Mouse (Mus musculus) embryonic facial prominence, embryonic 15.5 days (tissue): ENCODE results near the gene 9930022D16Rik. TPM values are rescaled to one million over a fixed set of nuclear protein-coding genes. Genes with fewer than 3 reads are reported as not detected.

Source experiments
- ATAC-seq: fragments of 200-750 bp; cut with Nextera tagmentation; 2 replicates; pipeline ENCODE4 v1.8.0; 2017; ENCODE audit warnings: low read depth, moderate TSS enrichment; ENCODE audit not compliant: insufficient number of reproducible peaks, low FRiP score, low TSS enrichment
- H3K27ac ChIP-seq: fragments of 300-500 bp; sonication (generic); replicated peaks from 2 replicates; pipeline ENCODE4 v1.5.1; 2015; ENCODE audit warnings: mild to moderate bottlenecking, inconsistent platforms
- H3K27me3 ChIP-seq: fragments of 300-500 bp; sonication (generic); 2 replicates; pipeline ENCODE4 v1.6.1; 2015; ENCODE audit warnings: inconsistent platforms
- H3K36me3 ChIP-seq: fragments of 300-500 bp; sonication (generic); 2 replicates; pipeline ENCODE4 v1.6.1; 2015; ENCODE audit warnings: mild to moderate bottlenecking, inconsistent platforms
- H3K4me1 ChIP-seq: fragments of 300-500 bp; sonication (generic); 2 replicates; pipeline ENCODE4 v1.6.1; 2015; ENCODE audit warnings: inconsistent platforms
- H3K4me2 ChIP-seq: fragments of 300-500 bp; sonication (generic); replicated peaks from 2 replicates; pipeline ENCODE4 v1.6.1; 2015; ENCODE audit warnings: mild to moderate bottlenecking, inconsistent platforms
- H3K4me3 ChIP-seq: fragments of 300-500 bp; sonication (generic); replicated peaks from 2 replicates; pipeline ENCODE4 v1.5.1; 2015; ENCODE audit warnings: mild to moderate bottlenecking, inconsistent platforms
- H3K9ac ChIP-seq: fragments of 300-500 bp; sonication (generic); 2 replicates; pipeline ENCODE4 v1.6.1; 2015; ENCODE audit warnings: inconsistent platforms
- H3K9me3 ChIP-seq: fragments of 300-500 bp; sonication (generic); replicated peaks from 2 replicates; pipeline ENCODE4 v1.6.1; 2016; ENCODE audit warnings: inconsistent platforms
- WGBS: fragments of 180-500 bp; shearing (Covaris S2); methylation state at CpG from one replicate; pipeline ENCODE4 v1.1.7; 2015; 5-methylcytosine and 5-hydroxymethylcytosine counted together
- polyA plus RNA-seq: library from polyadenylated mRNA; unstranded; fragments of >200 nt; fragmentation: Nextera tagmentation; extraction: Ambion mirVana; gene quantifications from 2 replicates; pipeline ENCODE4 v1.2.1, GENCODE M21; 2015

Gene 9930022D16Rik
- polyA plus RNA-seq = not detected in 2 replicates

- H3K9ac ChIP-seq = no peak within 1 kb of the TSS
- H3K4me2 ChIP-seq = no peak within 1 kb of the TSS
- H3K4me1 ChIP-seq = no peaks in the 10 kb centered on the region
- H3K4me3 ChIP-seq = no peak within 1 kb of the TSS
- no peak for ATAC-seq
- H3K27ac ChIP-seq = no peak within 1 kb of the TSS
- WGBS = 82% methylated on average over 6 of the region's 6 CpGs
- H3K27me3 ChIP-seq = no peaks in the 10 kb centered on the region
- H3K36me3 ChIP-seq = no peaks in the 10 kb centered on the region
- no peaks in the 10 kb centered on the region for H3K9me3 ChIP-seq
Observed at GRCm38 (mm10) chr11:109413617-109414016, at the start of gene 9930022D16Rik. 9930022D16Rik (plus strand) TSS chr11:109413917.

DNA sequence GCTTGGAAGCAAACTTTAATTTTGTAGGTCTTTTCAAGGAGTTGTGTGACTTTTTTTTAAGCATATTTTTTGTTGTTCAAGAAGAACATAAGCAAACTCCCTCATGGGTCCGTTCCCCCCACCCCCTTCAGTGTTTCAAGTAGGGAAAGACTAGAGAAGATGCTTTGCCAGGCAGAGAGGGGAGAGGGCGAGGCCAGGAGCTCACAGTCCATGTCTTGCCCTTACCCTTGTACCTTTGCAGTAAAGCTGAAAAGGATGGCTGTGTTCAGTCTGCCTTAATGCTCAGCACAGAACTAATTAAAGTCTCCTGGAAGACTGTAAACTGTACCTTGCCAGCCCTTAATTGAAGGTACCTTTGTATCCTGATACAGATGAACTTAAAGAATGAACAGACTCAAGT, 49.4 kb upstream of the 9930022D16Rik start:
- no peak overlapping the region for H3K9ac ChIP-seq
- no peak overlapping the region for H3K27ac ChIP-seq
- no peaks in the 10 kb centered on the region for H3K9me3 ChIP-seq
- ATAC-seq = no peak
- 60% methylated on average over 2 of the region's 2 CpGs for WGBS
- H3K27me3 ChIP-seq = no peaks in the 10 kb centered on the region
- H3K4me3 ChIP-seq = peak overlapping the region; percentile 92
- H3K4me1 ChIP-seq = peaks cover 52% of the 10 kb centered on the region
- H3K4me2 ChIP-seq = peak overlapping the region; percentile 65
- peaks cover 5% of the 10 kb centered on the region; the same call in 1 of the 2 replicates for H3K36me3 ChIP-seq

GRCm38 (mm10) chr11:109364881-109365280, 48.8 kb upstream of the 9930022D16Rik start:
- no peak for ATAC-seq
- Histone ChIP-seq H3K36me3 (peaks cover 5% of the 10 kb centered on the region; the same call in 1 of the 2 replicates), H3K9me3 (no peaks in the 10 kb centered on the region), H3K9ac (no peak overlapping the region), H3K27ac (no peak overlapping the region), H3K4me1 (peaks cover 49% of the 10 kb centered on the region), H3K4me2 (peak overlapping the region; percentile 65), H3K27me3 (no peaks in the 10 kb centered on the region), H3K4me3 (0 out of 2 replicates have a peak overlapping the region, but pooled peaks have one; percentile 92)
- WGBS = 73% methylated on average over 10 of the region's 10 CpGs

- Histone ChIP-seq H3K4me1 (peaks cover 48% of the 10 kb centered on the region), H3K9ac (no peak overlapping the region), H3K9me3 (no peaks in the 10 kb centered on the region), H3K36me3 (peaks cover 8% of the 10 kb centered on the region; the same call in 1 of the 2 replicates), H3K4me2 (no peak overlapping the region), H3K27ac (no peak overlapping the region), H3K4me3 (no peak overlapping the region), H3K27me3 (no peaks in the 10 kb centered on the region)
- ATAC-seq = no peak
- WGBS = 87% methylated on average over 5 of the region's 5 CpGs
Observed at GRCm38 (mm10) chr11:109365818-109366217, 47.9 kb upstream of the 9930022D16Rik start.

DNA sequence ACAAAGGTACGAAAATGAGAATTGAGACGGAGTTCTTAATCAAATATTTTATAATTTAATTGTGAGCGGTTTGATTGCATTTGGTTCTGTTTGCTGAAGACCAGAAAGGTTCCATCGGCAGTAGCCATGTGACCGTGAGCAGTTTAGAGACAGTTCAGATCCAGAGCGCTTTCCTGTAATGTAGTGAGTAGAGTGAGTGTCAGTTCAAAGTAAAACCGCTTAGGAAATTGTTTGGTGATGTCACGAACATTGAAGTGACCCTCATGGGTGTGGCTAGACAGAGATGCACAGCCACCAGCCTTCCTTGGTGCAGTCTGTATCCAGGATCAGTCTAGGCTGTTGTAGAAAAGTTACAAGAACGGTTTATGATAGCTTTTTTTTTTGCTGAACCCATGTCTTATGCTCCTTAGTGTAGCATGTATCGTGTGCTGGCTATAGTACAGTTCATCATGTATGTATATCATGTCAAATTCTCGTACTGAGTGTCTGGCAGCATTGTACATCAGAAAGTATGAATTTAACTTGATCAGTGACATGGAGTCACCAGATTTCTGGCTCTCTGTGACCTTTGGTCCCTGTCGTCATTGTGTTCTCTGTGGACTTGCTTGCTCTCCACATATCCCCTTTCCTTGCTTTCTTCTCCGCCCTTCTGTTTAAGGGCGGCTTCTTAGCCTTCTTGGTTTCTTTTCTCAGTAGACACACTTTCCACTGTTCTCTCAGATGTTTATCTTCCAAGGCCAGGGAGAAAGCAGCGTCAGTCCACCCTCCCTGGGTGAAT, 46.7 kb upstream of the 9930022D16Rik start:
- whole genome bisulfite sequencing = 80% methylated on average over 15 of the region's 15 CpGs
- H3K36me3 ChIP-seq = peaks cover 8% of the 10 kb centered on the region; the same call in 1 of the 2 replicates
- no peaks in the 10 kb centered on the region for H3K27me3 ChIP-seq
- ATAC-seq = no peak
- H3K4me1 ChIP-seq = peaks cover 36% of the 10 kb centered on the region
- H3K27ac ChIP-seq = no peak overlapping the region
- no peak overlapping the region for H3K9ac ChIP-seq
- no peak overlapping the region for H3K4me3 ChIP-seq
- H3K9me3 ChIP-seq = no peaks in the 10 kb centered on the region
- H3K4me2 ChIP-seq = no peak overlapping the region

DNA sequence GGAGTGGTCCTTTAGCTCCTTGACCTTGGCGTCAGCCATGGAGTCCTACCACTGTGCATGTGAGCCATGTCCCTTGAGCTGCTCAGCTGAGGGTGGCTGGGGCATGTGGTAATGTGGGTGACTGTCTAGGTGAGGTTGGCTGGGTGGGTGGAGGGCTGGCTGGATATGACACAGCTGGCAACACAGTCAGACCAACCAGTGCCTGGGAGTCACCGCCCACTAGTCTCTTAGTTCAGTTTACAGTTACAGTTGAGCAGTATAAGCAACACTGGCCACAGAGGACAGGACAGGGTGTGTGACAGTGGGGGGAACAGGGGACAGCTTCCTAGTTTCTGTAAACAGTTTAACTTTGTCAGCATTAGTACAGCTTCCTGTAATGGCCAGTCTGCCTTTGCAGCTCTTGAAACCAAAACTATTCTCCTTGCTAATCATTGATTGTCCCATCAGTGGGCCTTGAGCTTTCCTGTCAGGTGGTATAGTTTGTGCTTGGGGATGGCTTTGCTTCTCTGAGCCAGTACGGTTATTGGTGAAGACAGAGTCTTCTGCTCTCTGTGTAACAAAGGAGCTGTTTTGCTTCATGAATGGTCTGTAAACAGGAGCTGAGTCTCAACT, 44.6 kb upstream of the 9930022D16Rik start:
- ATAC-seq = no peak
- 87% methylated on average over 3 of the region's 3 CpGs for WGBS
- no peak overlapping the region for H3K9ac ChIP-seq
- H3K4me3 ChIP-seq = no peak overlapping the region
- H3K4me2 ChIP-seq = no peak overlapping the region
- no peak overlapping the region for H3K27ac ChIP-seq
- H3K27me3 ChIP-seq = no peaks in the 10 kb centered on the region
- H3K4me1 ChIP-seq = peaks cover 35% of the 10 kb centered on the region
- no peaks in the 10 kb centered on the region for H3K9me3 ChIP-seq
- H3K36me3 ChIP-seq = peaks cover 15% of the 10 kb centered on the region; the same call in 1 of the 2 replicates

DNA sequence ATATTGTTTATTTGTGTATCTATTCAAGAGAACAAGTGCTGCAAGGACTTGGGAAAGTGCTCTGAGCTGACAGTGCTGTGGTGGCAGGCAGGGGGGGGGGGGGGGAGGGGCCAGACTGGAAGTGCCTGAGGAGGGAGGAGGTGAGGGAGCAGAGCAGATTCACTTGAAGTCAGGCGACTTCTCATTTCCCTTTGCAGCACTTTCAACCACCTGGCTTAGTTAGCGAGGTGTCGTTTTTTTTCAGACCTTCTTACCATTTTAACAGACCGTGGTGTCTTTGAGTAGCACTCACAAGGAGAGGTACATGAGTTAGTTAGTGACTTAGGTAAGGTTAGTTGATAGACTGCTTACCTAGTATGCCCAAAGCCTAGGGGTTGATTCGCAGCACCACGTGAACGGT, 38.3 kb upstream of the 9930022D16Rik start:
- Histone ChIP-seq H3K27ac (no peak overlapping the region), H3K9me3 (no peaks in the 10 kb centered on the region), H3K9ac (no peak overlapping the region), H3K4me3 (no peak overlapping the region), H3K27me3 (no peaks in the 10 kb centered on the region), H3K4me2 (no peak overlapping the region), H3K4me1 (peaks cover 29% of the 10 kb centered on the region), H3K36me3 (peaks cover 7% of the 10 kb centered on the region; the same call in 1 of the 2 replicates)
- 72% methylated on average over 7 of the region's 7 CpGs for WGBS
- no peak for ATAC-seq

GRCm38 (mm10) chr11:109376484-109377143, 37.1 kb upstream of the 9930022D16Rik start:
- Histone ChIP-seq H3K9me3 (no peaks in the 10 kb centered on the region), H3K27ac (peak overlapping the region; percentile 58), H3K4me2 (0 out of 2 replicates have a peak overlapping the region, but pooled peaks have one; percentile 6), H3K9ac (no peak overlapping the region), H3K4me1 (peaks cover 29% of the 10 kb centered on the region), H3K27me3 (no peaks in the 10 kb centered on the region), H3K4me3 (no peak overlapping the region), H3K36me3 (peaks cover 7% of the 10 kb centered on the region; the same call in 1 of the 2 replicates)
- peak; percentile 51; the same call in 1 of the 2 replicates for ATAC-seq
- WGBS = 13% methylated on average over 7 of the region's 7 CpGs

DNA sequence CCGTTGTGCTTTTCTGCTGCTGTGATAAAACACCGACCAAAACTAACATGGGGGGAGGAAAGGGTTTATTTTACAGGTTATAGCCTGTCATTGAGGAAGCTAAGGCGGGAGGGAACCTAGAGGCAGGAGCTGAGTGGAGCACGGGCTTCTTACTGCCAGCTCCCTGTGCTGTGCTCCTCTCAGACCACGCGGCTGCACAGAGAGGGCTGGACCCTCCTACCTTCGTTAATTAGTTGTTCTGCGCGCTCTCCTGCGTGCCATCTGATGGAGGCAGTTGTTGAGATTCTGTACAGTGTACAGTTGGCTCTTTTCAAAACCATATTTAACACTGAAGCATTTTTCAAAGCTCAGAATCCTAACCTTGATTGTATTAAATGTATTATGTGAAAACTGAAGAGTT, 36.2 kb upstream of the 9930022D16Rik start:
- 35% methylated on average over 10 of the region's 10 CpGs for WGBS
- H3K36me3 ChIP-seq = peaks cover 7% of the 10 kb centered on the region; the same call in 1 of the 2 replicates
- no peak overlapping the region for H3K4me3 ChIP-seq
- H3K4me1 ChIP-seq = peaks cover 29% of the 10 kb centered on the region
- H3K27ac ChIP-seq = no peak overlapping the region
- H3K27me3 ChIP-seq = no peaks in the 10 kb centered on the region
- no peaks in the 10 kb centered on the region for H3K9me3 ChIP-seq
- H3K4me2 ChIP-seq = no peak overlapping the region
- ATAC-seq = no peak
- no peak overlapping the region for H3K9ac ChIP-seq

- H3K4me3 ChIP-seq = no peak overlapping the region
- H3K36me3 ChIP-seq = peaks cover 7% of the 10 kb centered on the region; the same call in 1 of the 2 replicates
- no peak overlapping the region for H3K27ac ChIP-seq
- H3K4me2 ChIP-seq = no peak overlapping the region
- no peaks in the 10 kb centered on the region for H3K9me3 ChIP-seq
- 52% methylated on average over 7 of the region's 7 CpGs for WGBS
- no peaks in the 10 kb centered on the region for H3K27me3 ChIP-seq
- H3K9ac ChIP-seq = no peak overlapping the region
- H3K4me1 ChIP-seq = peaks cover 29% of the 10 kb centered on the region
- no peak for ATAC-seq
Observed at GRCm38 (mm10) chr11:109378051-109378450, 35.7 kb upstream of the 9930022D16Rik start.

- Histone ChIP-seq H3K9me3 (no peaks in the 10 kb centered on the region), H3K27ac (no peak overlapping the region)
- 72% methylated on average over 5 of the region's 5 CpGs for WGBS
Observed at GRCm38 (mm10) chr11:109380662-109381061, 33.1 kb upstream of the 9930022D16Rik start.

More at GRCm38 (mm10) chr11:109380662-109381061, 33.1 kb upstream of the 9930022D16Rik start:
- H3K4me2 ChIP-seq = no peak overlapping the region
- H3K36me3 ChIP-seq = no peaks in the 10 kb centered on the region
- H3K4me1 ChIP-seq = peaks cover 41% of the 10 kb centered on the region
- H3K27me3 ChIP-seq = no peaks in the 10 kb centered on the region
- H3K9ac ChIP-seq = no peak overlapping the region
- no peak overlapping the region for H3K4me3 ChIP-seq
- ATAC-seq = no peak
